Mouse (Mus musculus) MEL (cell line): ENCODE measurements around the gene Angptl2. TPM values are rescaled to one million over a fixed set of nuclear protein-coding genes. Genes with fewer than 3 reads are reported as not detected.

Source experiments
- DNase-seq: peaks from one replicate; pipeline ENCODE4 v3.0.0; 2011; ENCODE audit warnings: low read depth, low spot score
- H3K27ac ChIP-seq: 2 replicates; pipeline ENCODE4 v1.5.1; 2012; ENCODE audit warnings: low read depth, mild to moderate bottlenecking, control low read depth, low read length, moderate library complexity; ENCODE audit not compliant: control insufficient read depth
- H3K27me3 ChIP-seq, 2 experiments: fragments of 150-350 bp in 1 of 2; sonication (generic) in 1 of 2; 2 replicates each; pipeline ENCODE4 v1.6.1; 2012; ENCODE audit warnings: low read length in 2 of 2, mild to moderate bottlenecking in 2 of 2, improper control_type of control experiment in 1 of 2, moderate library complexity in 1 of 2; ENCODE audit not compliant: insufficient read depth in 2 of 2, control insufficient read depth in 1 of 2
- H3K36me3 ChIP-seq, 2 experiments: 2 replicates each; pipeline ENCODE4 v1.6.1; 2012 to 2014; ENCODE audit warnings: low read length in 2 of 2, improper control_type of control experiment in 1 of 2, inconsistent platforms in 1 of 2, mild to moderate bottlenecking in 1 of 2; ENCODE audit not compliant: insufficient read depth in 2 of 2, control insufficient read depth in 1 of 2
- H3K4me1 ChIP-seq, 2 experiments: fragments of 150-350 bp in 1 of 2; sonication (generic) in 1 of 2; 2 replicates each; pipeline ENCODE4 v1.6.1; 2012; ENCODE audit warnings: low read length in 2 of 2, improper control_type of control experiment in 1 of 2, mild to moderate bottlenecking in 1 of 2; ENCODE audit not compliant: insufficient read depth in 2 of 2, control insufficient read depth in 1 of 2
- H3K4me3 ChIP-seq, 2 experiments: fragments of 150-350 bp in 1 of 2; sonication (generic) in 1 of 2; 2 replicates each; pipeline ENCODE4 v1.5.1; 2012; ENCODE audit warnings: low read depth in 2 of 2, low read length in 2 of 2, mild to moderate bottlenecking in 2 of 2, moderate library complexity in 2 of 2, control low read depth in 1 of 2, improper control_type of control experiment in 1 of 2; ENCODE audit not compliant: control insufficient read depth in 1 of 2, insufficient read depth in 1 of 2
- H3K79me2 ChIP-seq: 2 replicates; pipeline ENCODE4 v1.6.1; 2012; ENCODE audit warnings: mild to moderate bottlenecking, low read length, moderate library complexity; ENCODE audit not compliant: control insufficient read depth, poor library complexity, insufficient read depth
- H3K9ac ChIP-seq: 2 replicates; pipeline ENCODE4 v1.6.1; 2012; ENCODE audit warnings: low read depth, mild to moderate bottlenecking, control low read depth, low read length, moderate library complexity; ENCODE audit not compliant: control insufficient read depth, poor library complexity, severe bottlenecking
- H3K9me3 ChIP-seq: fragments of 150-350 bp; sonication (generic); replicated peaks from 2 replicates; pipeline ENCODE4 v1.6.1; 2012; ENCODE audit warnings: mild to moderate bottlenecking, low read length, improper control_type of control experiment, moderate library complexity; ENCODE audit not compliant: insufficient read depth
- BHLHE40 ChIP-seq: IDR thresholded peaks from 2 replicates; pipeline ENCODE4 v1.6.1; 2012; ENCODE audit warnings: low read depth, mild to moderate bottlenecking, inconsistent platforms, low read length, improper control_type of control experiment, borderline replicate concordance
- CHD1 ChIP-seq: IDR thresholded peaks from 2 replicates; pipeline ENCODE4 v1.6.1; 2012; ENCODE audit warnings: low read depth, mild to moderate bottlenecking, inconsistent platforms, low read length, improper control_type of control experiment
- CTCF ChIP-seq, 3 experiments: IDR thresholded peaks in 2 of 3; conservative IDR thresholded peaks in 1 of 3; 2 replicates each; pipeline ENCODE4 v1.5.1; 2011 to 2012; ENCODE audit warnings: low read length in 3 of 3, low read depth in 2 of 3, mild to moderate bottlenecking in 2 of 3, improper control_type of control experiment in 1 of 3, inconsistent platforms in 1 of 3, mixed read lengths in 1 of 3, moderate library complexity in 1 of 3; ENCODE audit not compliant: control insufficient read depth in 1 of 3, insufficient read depth in 1 of 3, poor library complexity in 1 of 3, severe bottlenecking in 1 of 3
- E2F4 ChIP-seq: IDR thresholded peaks from 2 replicates; pipeline ENCODE4 v1.6.1; 2011; ENCODE audit warnings: low read depth, low read length, improper control_type of control experiment, borderline replicate concordance
- ELF1 ChIP-seq: IDR thresholded peaks from 2 replicates; pipeline ENCODE4 v1.6.1; 2014; ENCODE audit warnings: low read depth, mild to moderate bottlenecking, inconsistent platforms, low read length, improper control_type of control experiment, moderate library complexity
- EP300 ChIP-seq, 2 experiments: IDR thresholded peaks; 2 replicates each; pipeline ENCODE4 v1.6.1; 2011; ENCODE audit warnings: improper control_type of control experiment in 2 of 2, low read length in 2 of 2, low read depth in 1 of 2, mild to moderate bottlenecking in 1 of 2
- GABPA ChIP-seq: IDR thresholded peaks from 2 replicates; pipeline ENCODE4 v1.6.1; 2012; ENCODE audit warnings: low read depth, mild to moderate bottlenecking, inconsistent platforms, low read length, improper control_type of control experiment, moderate library complexity
- HCFC1 ChIP-seq: IDR thresholded peaks from 2 replicates; pipeline ENCODE4 v1.6.1; 2012; ENCODE audit warnings: low read depth, mild to moderate bottlenecking, inconsistent platforms, low read length, improper control_type of control experiment, moderate library complexity
- KAT2A ChIP-seq: conservative IDR thresholded peaks from 2 replicates; pipeline ENCODE4 v1.6.1; 2012; ENCODE audit warnings: low read depth, low read length, improper control_type of control experiment, inconsistent platforms
- MAZ ChIP-seq: IDR thresholded peaks from 2 replicates; pipeline ENCODE4 v1.6.1; 2012; ENCODE audit warnings: low read depth, mild to moderate bottlenecking, inconsistent platforms, low read length, improper control_type of control experiment
- MEF2A ChIP-seq: IDR thresholded peaks from 2 replicates; pipeline ENCODE4 v1.6.1; 2014; ENCODE audit warnings: low read depth, mild to moderate bottlenecking, inconsistent platforms, low read length, improper control_type of control experiment; ENCODE audit not compliant: poor library complexity, insufficient replicate concordance, severe bottlenecking; ENCODE audit errors: extremely low read depth
- MYC ChIP-seq: IDR thresholded peaks from 2 replicates; pipeline ENCODE4 v1.6.1; 2011; ENCODE audit warnings: low read depth, mild to moderate bottlenecking, low read length, improper control_type of control experiment, moderate library complexity
- NELFE ChIP-seq: IDR thresholded peaks from 2 replicates; pipeline ENCODE4 v1.6.1; 2011; ENCODE audit warnings: low read depth, low read length, improper control_type of control experiment
- NRF1 ChIP-seq: IDR thresholded peaks from 2 replicates; pipeline ENCODE4 v1.6.1; 2014; ENCODE audit warnings: low read depth, mild to moderate bottlenecking, inconsistent platforms, low read length, improper control_type of control experiment, moderate library complexity; ENCODE audit not compliant: poor library complexity, insufficient read depth, severe bottlenecking
- POLR2AphosphoS2 ChIP-seq: IDR thresholded peaks from 2 replicates; pipeline ENCODE4 v1.6.1; 2011; ENCODE audit warnings: low read length, improper control_type of control experiment
- POLR2AphosphoS5 ChIP-seq: IDR thresholded peaks from 2 replicates; pipeline ENCODE4 v1.6.1; 2012; ENCODE audit warnings: low read depth, borderline replicate concordance, mild to moderate bottlenecking, inconsistent platforms, low read length, moderate library complexity, mixed read lengths
- RAD21 ChIP-seq: IDR thresholded peaks from 2 replicates; pipeline ENCODE4 v1.6.1; 2011; ENCODE audit warnings: mild to moderate bottlenecking, low read depth, low read length, improper control_type of control experiment
- SMC3 ChIP-seq: IDR thresholded peaks from 2 replicates; pipeline ENCODE4 v1.6.1; 2011; ENCODE audit warnings: low read depth, low read length, improper control_type of control experiment
- TAL1 ChIP-seq: IDR thresholded peaks from 2 replicates; pipeline ENCODE4 v1.6.1; 2012; ENCODE audit warnings: mild to moderate bottlenecking, inconsistent platforms, low read length, moderate library complexity, mixed read lengths
- TBP ChIP-seq: IDR thresholded peaks from 2 replicates; pipeline ENCODE4 v1.8.0; 2011; ENCODE audit warnings: low read depth, low read length, improper control_type of control experiment
- TCF12 ChIP-seq: IDR thresholded peaks from 2 replicates; pipeline ENCODE4 v1.6.1; 2014; ENCODE audit warnings: low read depth, mild to moderate bottlenecking, inconsistent platforms, low read length, improper control_type of control experiment, moderate library complexity
- USF1 ChIP-seq: IDR thresholded peaks from 2 replicates; pipeline ENCODE4 v1.6.1; 2014; ENCODE audit warnings: low read depth, mild to moderate bottlenecking, inconsistent platforms, low read length, improper control_type of control experiment, moderate library complexity
- USF2 ChIP-seq, 2 experiments: IDR thresholded peaks; 2 replicates each; pipeline ENCODE4 v1.6.1; 2011 to 2012; ENCODE audit warnings: improper control_type of control experiment in 2 of 2, low read length in 2 of 2, borderline replicate concordance in 1 of 2, inconsistent platforms in 1 of 2, low read depth in 1 of 2, mild to moderate bottlenecking in 1 of 2; ENCODE audit not compliant: insufficient read depth in 1 of 2
- ZC3H11A ChIP-seq: IDR thresholded peaks from 2 replicates; pipeline ENCODE4 v1.6.1; 2012; ENCODE audit warnings: low read depth, mild to moderate bottlenecking, inconsistent platforms, low read length, improper control_type of control experiment
- ZKSCAN1 ChIP-seq: IDR thresholded peaks from 2 replicates; pipeline ENCODE4 v1.6.1; 2012; ENCODE audit warnings: low read depth, mild to moderate bottlenecking, inconsistent platforms, low read length, improper control_type of control experiment, moderate library complexity
- polyA plus RNA-seq, 2 experiments: library from polyadenylated mRNA; stranded (reverse) in 1 of 2; unstranded in 1 of 2; fragments of >175 nt in 1 of 2; fragments of >200 nt in 1 of 2; gene quantifications; 2 replicates each; pipeline versions ENCODE4 v1.2.1 to v1.2.4; 2012; ENCODE audit warnings: low replicate concordance in 2 of 2, low read depth in 1 of 2; ENCODE audit not compliant: insufficient read length in 2 of 2, insufficient read depth in 1 of 2, missing spikeins in 1 of 2
- total RNA-seq: library from RNA; depleted of rRNA; stranded (reverse); fragments of 300-350 nt; gene quantifications from 2 replicates; pipeline ENCODE4 v1.2.3, GENCODE M21; 2012

The Angptl2 gene
- total and polyA plus RNA-seq, 3 experiments, result 0.08 TPM; not detected in 2

DNA sequence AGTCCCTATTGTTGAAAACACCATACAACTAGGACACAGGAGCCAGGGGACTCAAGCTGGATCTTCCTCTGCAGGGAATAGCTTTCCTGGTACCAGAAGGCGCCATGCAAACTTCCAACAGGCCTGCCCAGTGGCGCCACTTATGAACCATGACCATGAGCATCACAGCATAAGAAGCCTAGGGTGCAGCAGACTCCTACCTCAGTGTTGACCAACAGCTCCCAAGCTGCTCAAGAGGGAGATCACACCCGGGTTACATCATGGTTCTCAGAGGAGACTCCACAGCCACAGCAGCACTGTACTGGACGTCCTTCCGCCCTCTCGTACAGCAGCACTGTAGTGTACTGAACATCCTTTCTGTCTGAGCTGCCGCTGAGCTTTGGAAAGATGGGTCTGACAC lies 32.5 kb upstream of the Angptl2 start:
- no peak for TF ChIP-seq BHLHE40
- TF ChIP-seq NELFE, result no peak
- no peak for TF ChIP-seq MEF2A
- TF ChIP-seq E2F4, result no peak
- no peak for TF ChIP-seq TAL1
- TF ChIP-seq GABPA, result no peak
- no peak for TF ChIP-seq NRF1
- TF ChIP-seq USF1, result no peak
- no peak for TF ChIP-seq ZKSCAN1
- TF ChIP-seq RAD21, result no peak
- TF ChIP-seq POLR2AphosphoS2, result no peak
- no peak for TF ChIP-seq KAT2A
- TF ChIP-seq ZC3H11A, result no peak
- no peak for TF ChIP-seq TCF12
- TF ChIP-seq TBP, result no peak
- TF ChIP-seq CTCF (IDR thresholded peaks at IDR 0.05 in 2 of 3, conservative IDR thresholded peaks at IDR 0.05 in 1 of 3; ENCODE audit: control insufficient read depth in 1 of 3, insufficient read depth in 1 of 3, low read depth in 2 of 3, low read length in 3 of 3, poor library complexity in 1 of 3, severe bottlenecking in 1 of 3), result no peak
- H3K4me3 ChIP-seq, result no peak overlapping the region
- H3K4me1 ChIP-seq, result no peaks in the 10 kb centered on the region
- no peaks in the 10 kb centered on the region for H3K36me3 ChIP-seq
- H3K9ac ChIP-seq, result no peak overlapping the region
- no peaks in the 10 kb centered on the region for H3K27me3 ChIP-seq
- no peak for DNase-seq
- H3K9me3 ChIP-seq, result no peaks in the 10 kb centered on the region
- H3K27ac ChIP-seq, result no peak overlapping the region
- H3K79me2 ChIP-seq, result no peaks in the 10 kb centered on the region

DNA sequence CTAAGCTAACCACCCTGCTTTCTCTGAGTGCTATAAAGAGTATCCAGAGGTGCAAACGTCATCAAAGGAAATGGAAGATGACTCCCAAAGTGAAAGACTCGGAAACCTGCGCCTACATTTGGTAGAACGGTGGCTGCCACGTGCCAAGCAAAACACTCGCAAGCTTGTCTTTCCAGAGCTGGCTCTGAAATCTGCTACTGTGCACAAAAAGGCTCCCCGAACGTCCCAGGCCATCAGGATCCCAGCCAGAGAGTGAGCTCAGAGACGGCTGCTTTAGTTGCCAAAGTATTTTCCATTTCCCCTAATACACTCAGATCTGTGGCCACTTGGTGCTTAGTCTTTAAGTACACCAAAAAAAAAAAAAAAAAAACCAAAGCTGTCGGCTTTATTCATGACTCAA lies 31.2 kb upstream of the Angptl2 start:
- Histone ChIP-seq H3K4me1 (no peaks in the 10 kb centered on the region), H3K36me3 (no peaks in the 10 kb centered on the region), H3K27ac (no peak overlapping the region), H3K9ac (no peak overlapping the region), H3K9me3 (no peaks in the 10 kb centered on the region), H3K4me3 (no peak overlapping the region), H3K79me2 (no peaks in the 10 kb centered on the region), H3K27me3 (no peaks in the 10 kb centered on the region)
- TF ChIP-seq USF2 (IDR thresholded peaks at IDR 0.05; ENCODE audit: borderline replicate concordance in 1 of 2, insufficient read depth in 1 of 2, low read depth in 1 of 2, low read length in 2 of 2) (no peak), TCF12 (no peak), CTCF (IDR thresholded peaks at IDR 0.05 in 2 of 3, conservative IDR thresholded peaks at IDR 0.05 in 1 of 3; ENCODE audit: control insufficient read depth in 1 of 3, insufficient read depth in 1 of 3, low read depth in 2 of 3, low read length in 3 of 3, poor library complexity in 1 of 3, severe bottlenecking in 1 of 3) (no peak), HCFC1 (no peak), CHD1 (no peak), EP300 (IDR thresholded peaks at IDR 0.05; ENCODE audit: low read depth in 1 of 2, low read length in 2 of 2) (no peak), POLR2AphosphoS2 (no peak), SMC3 (no peak), MAZ (no peak), TBP (no peak), POLR2AphosphoS5 (no peak), ELF1 (no peak), ZC3H11A (no peak), NRF1 (no peak), MYC (no peak)
- DNase-seq, result no peak
